Mouse (Mus musculus) C2C12 (cell line): Measurements from ENCODE around the gene Rplp2. TPM values are rescaled to one million over a fixed set of nuclear protein-coding genes. Genes with fewer than 3 reads are reported as not detected.

Source experiments
- H3K27me3 ChIP-seq: one replicate; pipeline ENCODE4 v1.6.1; 2011; ENCODE audit not compliant: control insufficient read depth, insufficient read depth, insufficient read length
- H3K36me3 ChIP-seq: one replicate; pipeline ENCODE4 v1.6.1; 2011; ENCODE audit not compliant: control insufficient read depth, insufficient read depth
- H3K4me3 ChIP-seq: one replicate; pipeline ENCODE4 v1.5.1; 2011; ENCODE audit warnings: mild to moderate bottlenecking, control low read depth; ENCODE audit not compliant: poor library complexity, insufficient read depth, severe bottlenecking
- H3K79me2 ChIP-seq: one replicate; pipeline ENCODE4 v1.6.1; 2011; ENCODE audit not compliant: control insufficient read depth, insufficient read depth
- H3K79me3 ChIP-seq: one replicate; pipeline ENCODE4 v1.6.1; 2011; ENCODE audit warnings: low read depth, control low read depth
- H3ac ChIP-seq: one replicate; pipeline ENCODE3; 2011; ENCODE audit warnings: low read depth; ENCODE audit not compliant: control insufficient read depth, insufficient read length
- CEBPB ChIP-seq: IDR thresholded peaks from one replicate; pipeline ENCODE4 v1.6.1; 2011; ENCODE audit warnings: low read depth, mild to moderate bottlenecking, control low read depth, moderate library complexity
- CTCF ChIP-seq: IDR thresholded peaks from one replicate; pipeline ENCODE4 v1.5.1; 2011; ENCODE audit not compliant: control insufficient read depth, insufficient read depth, insufficient read length
- FOSL1 ChIP-seq: IDR thresholded peaks from one replicate; pipeline ENCODE4 v1.8.0; 2011; ENCODE audit warnings: mild to moderate bottlenecking, low read length; ENCODE audit not compliant: poor library complexity, insufficient read depth, severe bottlenecking
- MAX ChIP-seq: IDR thresholded peaks from one replicate; pipeline ENCODE4 v1.6.1; 2011; ENCODE audit warnings: mild to moderate bottlenecking, control low read depth
- MYOD1 ChIP-seq: IDR thresholded peaks from one replicate; pipeline ENCODE4 v1.6.1; 2011; ENCODE audit warnings: low read depth; ENCODE audit not compliant: control insufficient read depth, insufficient read length
- MYOG ChIP-seq: IDR thresholded peaks from one replicate; pipeline ENCODE4 v1.6.1; 2011; ENCODE audit not compliant: control insufficient read depth, insufficient read length; ENCODE audit errors: extremely low read depth
- USF1 ChIP-seq: IDR thresholded peaks from one replicate; pipeline ENCODE4 v1.6.1; 2011; ENCODE audit warnings: low read depth, mild to moderate bottlenecking, control low read depth, moderate library complexity
- polyA plus RNA-seq: library from polyadenylated mRNA; unstranded; fragments of >200 nt; fragmentation: generic; extraction: Trizol; gene quantifications from one replicate; pipeline ENCODE4 v1.2.1, GENCODE M21; 2012; ENCODE audit warnings: missing spikeins

Gene Rplp2
- polyA plus RNA-seq, 1 experiment, result 4,785 TPM

DNA sequence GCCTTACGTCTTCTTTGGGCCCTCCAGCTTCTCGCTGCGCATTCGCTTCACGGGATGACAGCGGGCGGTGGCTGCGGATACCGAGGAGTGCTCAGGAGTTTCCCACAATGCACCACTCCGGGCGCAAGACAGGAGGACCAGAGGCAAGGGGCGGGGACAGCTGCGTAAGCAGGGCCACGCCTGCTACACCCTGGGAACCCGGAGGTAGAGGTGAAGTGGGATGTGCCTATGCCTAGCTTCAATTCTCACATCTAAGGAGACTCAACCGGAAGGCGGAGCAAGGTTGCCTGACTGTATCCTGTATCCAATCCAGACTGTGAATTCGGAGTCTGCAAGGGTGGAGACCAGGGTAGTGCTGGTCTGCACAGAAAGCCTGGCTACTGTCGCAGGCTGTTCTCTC is 17.9 kb upstream of the Rplp2 start, which contains the start of gene Cend1:
Gene Cend1 (minus strand): TSS at position 182 of the 400 bp plus-strand sequence.
- Histone ChIP-seq H3K79me3 (no peaks in the 10 kb centered on the region), H3K27me3 (no peaks in the 10 kb centered on the region), H3K36me3 (peaks cover 5% of the 10 kb centered on the region), H3K4me3 (no peak within 1 kb of the TSS), H3ac (no peak within 1 kb of the TSS), H3K79me2 (peaks cover under 1% of the 10 kb centered on the region)
- TF ChIP-seq CEBPB (no peak), MYOD1 (no peak), CTCF (no peak), FOSL1 (no peak), MYOG (no peak), USF1 (no peak)

DNA sequence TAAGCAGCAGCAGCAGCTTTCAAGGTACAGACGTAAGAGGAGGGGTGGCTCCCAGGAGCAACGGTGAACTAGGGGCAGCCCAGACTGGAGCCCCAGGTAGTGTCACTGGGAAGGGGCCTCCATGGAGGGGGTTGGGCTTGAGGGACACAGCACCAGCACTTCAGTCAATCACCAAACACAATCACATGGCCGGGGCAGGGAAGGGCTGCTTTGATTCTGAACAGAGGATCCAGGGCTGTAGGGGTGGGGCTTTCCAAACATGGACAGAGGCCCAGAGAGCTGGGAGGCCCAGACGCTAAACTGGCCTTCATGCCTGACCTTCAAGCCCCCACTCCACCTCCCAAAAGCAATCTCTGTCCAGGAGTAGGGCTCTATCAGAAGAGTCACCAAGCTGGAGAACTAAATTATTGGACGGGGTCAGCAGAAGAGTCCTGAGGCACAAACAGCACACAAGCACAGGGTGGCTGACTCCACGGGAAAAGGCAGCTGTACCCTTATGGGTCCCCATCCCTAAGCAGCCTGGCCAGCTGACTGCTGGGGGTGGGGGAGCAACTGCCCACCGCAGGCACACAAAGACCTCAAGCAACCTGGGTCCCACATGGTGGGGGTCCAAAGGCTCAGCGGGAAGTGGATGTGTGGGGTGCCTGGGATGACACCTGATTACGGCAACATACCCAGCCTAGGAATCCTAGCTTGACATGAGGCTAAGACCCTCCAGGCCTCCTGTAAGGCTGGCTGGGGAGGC is 17.2 kb upstream of the Rplp2 start:
- TF ChIP-seq USF1 (no peak), MYOG (no peak), MAX (no peak), FOSL1 (no peak), MYOD1 (no peak), CEBPB (no peak), CTCF (no peak)
- H3K79me3 ChIP-seq, result peaks cover 3% of the 10 kb centered on the region
- no peak overlapping the region for H3ac ChIP-seq
- peaks cover 8% of the 10 kb centered on the region for H3K79me2 ChIP-seq
- no peak overlapping the region for H3K4me3 ChIP-seq
- no peaks in the 10 kb centered on the region for H3K27me3 ChIP-seq
- peaks cover 5% of the 10 kb centered on the region for H3K36me3 ChIP-seq

DNA sequence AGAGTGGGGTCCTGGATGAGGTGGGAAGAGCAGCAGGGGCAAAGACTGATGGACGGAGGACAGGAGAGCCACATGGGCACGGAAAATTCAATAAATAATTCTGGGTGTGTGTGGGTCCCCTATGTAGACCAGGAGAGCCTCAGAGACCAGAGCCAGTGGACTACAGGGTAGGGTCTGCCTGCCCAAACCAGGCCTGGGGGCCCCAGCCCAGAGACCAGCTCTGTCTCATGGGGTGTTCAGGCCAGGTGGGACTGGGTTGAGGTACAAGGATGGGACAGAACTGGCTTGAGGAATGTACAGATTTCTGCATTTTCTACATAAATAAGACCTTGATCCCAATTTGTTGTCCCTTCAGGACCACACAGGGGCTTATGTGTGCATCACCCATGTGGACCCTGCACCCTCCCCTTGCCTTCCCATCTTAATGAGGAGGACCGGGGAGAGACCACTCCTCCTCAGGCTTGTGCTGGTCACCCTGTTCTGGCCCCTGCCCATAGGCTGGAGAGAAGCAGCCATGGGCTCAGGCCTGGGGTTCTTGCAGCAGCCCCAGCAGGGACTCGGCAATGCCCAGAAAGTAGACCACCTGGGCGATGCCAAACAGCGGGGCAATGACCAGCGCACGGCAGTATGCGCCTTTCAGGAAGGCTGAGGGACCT is 16.5 kb upstream of the Rplp2 start:
- Histone ChIP-seq H3ac (no peak overlapping the region), H3K79me3 (peaks cover 3% of the 10 kb centered on the region), H3K36me3 (peaks cover 5% of the 10 kb centered on the region), H3K27me3 (no peaks in the 10 kb centered on the region), H3K79me2 (peaks cover 13% of the 10 kb centered on the region), H3K4me3 (no peak overlapping the region)
- TF ChIP-seq FOSL1, result no peak
- TF ChIP-seq MYOD1, result no peak
- TF ChIP-seq USF1, result no peak
- TF ChIP-seq MYOG, result no peak
- TF ChIP-seq CTCF, result no peak
- no peak for TF ChIP-seq MAX
- TF ChIP-seq CEBPB, result no peak

DNA sequence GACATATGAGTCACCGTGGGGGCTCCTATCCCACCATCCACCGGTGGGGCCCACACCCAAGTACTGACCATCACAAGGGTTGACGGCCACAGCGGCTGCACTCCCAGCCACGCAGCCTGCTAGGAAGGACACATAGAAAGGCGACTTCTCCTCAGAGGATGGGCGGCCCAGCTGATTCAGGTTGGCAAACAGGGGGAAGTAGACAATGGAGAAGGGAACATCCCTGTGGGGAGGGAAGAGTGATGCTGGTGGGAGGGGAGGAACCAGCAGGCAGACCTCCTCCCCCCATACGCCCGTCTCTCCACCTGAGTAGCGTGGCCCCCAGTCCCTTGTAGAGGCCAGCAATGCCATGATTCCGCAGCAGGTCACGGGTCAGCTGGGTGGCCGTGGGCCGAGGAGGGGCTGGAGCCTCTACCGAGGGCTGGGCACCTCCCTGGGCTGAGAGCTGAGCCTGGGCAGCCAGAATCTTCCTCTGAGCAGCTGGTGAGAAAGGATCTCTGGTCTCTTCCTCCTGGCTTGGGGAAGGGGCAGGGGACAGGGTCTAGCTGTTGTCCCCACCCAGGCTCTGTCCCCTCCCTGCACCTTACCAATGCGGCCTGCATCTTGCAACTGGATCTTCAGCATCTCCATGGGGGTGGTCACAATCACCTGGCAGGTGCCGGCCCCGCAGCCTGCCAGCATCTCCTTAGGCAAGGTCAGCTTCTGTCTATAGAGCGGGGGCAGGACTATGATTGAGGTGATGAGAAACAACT is 15.6 kb upstream of the Rplp2 start:
- H3K36me3 ChIP-seq, result peaks cover 5% of the 10 kb centered on the region
- H3K4me3 ChIP-seq, result no peak overlapping the region
- no peaks in the 10 kb centered on the region for H3K27me3 ChIP-seq
- H3K79me3 ChIP-seq, result peaks cover 7% of the 10 kb centered on the region
- no peak overlapping the region for H3ac ChIP-seq
- TF ChIP-seq MYOD1, result no peak
- TF ChIP-seq MYOG, result no peak
- TF ChIP-seq FOSL1, result no peak
- TF ChIP-seq MAX, result no peak
- no peak for TF ChIP-seq CTCF
- TF ChIP-seq CEBPB, result no peak
- TF ChIP-seq USF1, result no peak
- peaks cover 22% of the 10 kb centered on the region for H3K79me2 ChIP-seq

DNA sequence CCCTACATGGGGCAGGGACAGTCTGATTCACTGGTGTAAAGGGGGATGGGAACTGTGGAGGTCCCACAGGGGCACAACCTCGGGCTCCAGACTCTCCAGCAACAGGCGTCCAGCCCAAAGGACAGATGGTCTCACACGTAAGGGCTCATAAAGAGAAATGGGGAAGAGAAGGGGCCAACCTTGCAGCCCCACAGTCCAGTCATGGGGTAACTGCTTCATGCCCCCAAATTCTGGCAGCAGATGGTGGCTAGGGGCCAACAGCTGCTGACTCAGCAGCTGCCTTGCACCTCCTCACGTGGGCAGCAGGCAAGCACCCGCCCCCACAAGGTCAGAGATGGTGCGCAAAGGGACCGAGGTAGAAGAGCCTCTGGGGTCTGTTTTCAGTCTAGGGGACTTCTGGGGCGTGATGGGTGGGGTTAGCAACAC is 15.0 kb upstream of the Rplp2 start:
- peaks cover 28% of the 10 kb centered on the region for H3K79me2 ChIP-seq
- peaks cover 5% of the 10 kb centered on the region for H3K36me3 ChIP-seq
- H3K4me3 ChIP-seq, result no peak overlapping the region
- no peaks in the 10 kb centered on the region for H3K27me3 ChIP-seq
- peaks cover 7% of the 10 kb centered on the region for H3K79me3 ChIP-seq
- H3ac ChIP-seq, result no peak overlapping the region
- TF ChIP-seq CEBPB (no peak), CTCF (no peak), MYOD1 (no peak), MYOG (no peak), MAX (no peak), USF1 (no peak), FOSL1 (no peak)
